Mouse (Mus musculus): ENCODE results near the gene Ino80e.

GRCm38 (mm10) chr7:126861429-126862130, 597 bp downstream of the Ino80e start, which contains the start of gene Hirip3:
- 0 out of 2 replicates have a peak, but pooled peaks have one; percentile 28 for TF ChIP-seq EP300 (IDR thresholded peaks at IDR 0.05; ENCODE audit: insufficient read depth, low read depth, low read length)
- TF ChIP-seq CTCF (IDR thresholded peaks at IDR 0.05; ENCODE audit: low read depth, low read length): no peak

All from ES-Bruce4 (cell line).